Mouse (Mus musculus): ENCODE results near the gene Pde3b. TPM values are rescaled to one million over a fixed set of nuclear protein-coding genes. Genes with fewer than 3 reads are reported as not detected.
"Not testable (repeated sequence)": the region's sequence is repeated elsewhere in the genome, so short reads cannot be mapped to it uniquely, and the experiment has no call there.

The Pde3b gene
- polyA plus RNA-seq, 1 experiment from 2014 or later: 4.1 TPM

DNA sequence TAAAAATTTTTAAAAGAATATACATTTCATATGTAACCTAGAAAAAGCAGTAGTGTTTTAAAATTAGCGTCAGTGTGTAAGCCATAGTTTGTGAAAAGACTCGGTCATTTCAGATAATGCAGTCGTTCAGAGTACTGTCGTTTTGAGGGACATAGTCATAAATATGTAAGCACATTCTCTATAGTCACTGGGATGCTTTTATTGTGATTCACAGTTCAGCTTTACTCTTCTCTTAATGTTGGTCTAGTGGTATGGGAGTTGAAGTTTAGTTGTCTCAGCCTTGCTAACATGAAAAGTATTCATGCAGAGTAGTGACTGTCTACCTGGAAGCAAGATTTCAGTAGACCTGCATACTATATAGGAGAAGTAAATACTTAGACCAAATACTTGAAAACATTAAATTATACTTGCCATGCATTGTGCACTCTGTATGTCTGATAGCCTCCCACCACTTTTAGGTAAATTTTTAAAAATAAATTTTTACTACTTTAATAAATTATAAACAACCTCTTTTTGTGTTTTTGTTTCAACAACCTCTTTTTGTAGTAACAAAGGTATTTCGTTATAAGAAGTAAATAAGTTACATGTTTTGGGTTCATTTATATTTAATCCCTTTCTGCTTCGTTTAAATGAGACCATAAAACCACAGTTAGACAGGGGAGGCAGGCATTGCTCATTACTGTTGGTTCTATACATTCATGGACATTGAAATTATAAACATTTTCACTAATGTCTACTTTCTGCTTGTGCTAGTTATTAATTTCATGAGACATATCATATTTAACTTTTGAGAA, 65.3 kb downstream of the Pde3b start:
- WGBS: 62% methylated on average over 6 of the region's 6 CpGs
- H3K9ac ChIP-seq: no peak overlapping the region
- H3K9me3 ChIP-seq: no peaks in the 10 kb centered on the region
- H3K4me1 ChIP-seq: no peaks in the 10 kb centered on the region
- no peak overlapping the region for H3K27ac ChIP-seq
- H3K36me3 ChIP-seq: no peaks in the 10 kb centered on the region
- no peak overlapping the region for H3K4me3 ChIP-seq
- ATAC-seq (ENCODE audit: insufficient number of reproducible peaks, low FRiP score, low TSS enrichment, low read depth): no peak
- no peaks in the 10 kb centered on the region for H3K27me3 ChIP-seq
- H3K4me2 ChIP-seq: no peak overlapping the region

- Histone ChIP-seq H3K4me3 (no peak overlapping the region), H3K9ac (no peak overlapping the region), H3K4me2 (no peak overlapping the region), H3K4me1 (no peaks in the 10 kb centered on the region), H3K36me3 (no peaks in the 10 kb centered on the region), H3K27me3 (no peaks in the 10 kb centered on the region), H3K27ac (no peak overlapping the region), H3K9me3 (no peaks in the 10 kb centered on the region)
- ATAC-seq (ENCODE audit: insufficient number of reproducible peaks, low FRiP score, low TSS enrichment, low read depth): no peak
- WGBS: 81% methylated on average over 1 of the region's 1 CpGs
These were observed 65.9 kb downstream of the Pde3b start for GRCm38 (mm10) chr7:114481008-114481407.

GRCm38 (mm10) chr7:114481429-114481931, 66.4 kb downstream of the Pde3b start:
- Histone ChIP-seq H3K36me3 (no peaks in the 10 kb centered on the region), H3K27me3 (no peaks in the 10 kb centered on the region), H3K4me2 (no peak overlapping the region), H3K9ac (no peak overlapping the region), H3K9me3 (no peaks in the 10 kb centered on the region), H3K4me3 (no peak overlapping the region), H3K27ac (no peak overlapping the region), H3K4me1 (no peaks in the 10 kb centered on the region)
- ATAC-seq (ENCODE audit: insufficient number of reproducible peaks, low FRiP score, low TSS enrichment, low read depth): no peak
- WGBS: 74% methylated on average over 2 of the region's 2 CpGs

DNA sequence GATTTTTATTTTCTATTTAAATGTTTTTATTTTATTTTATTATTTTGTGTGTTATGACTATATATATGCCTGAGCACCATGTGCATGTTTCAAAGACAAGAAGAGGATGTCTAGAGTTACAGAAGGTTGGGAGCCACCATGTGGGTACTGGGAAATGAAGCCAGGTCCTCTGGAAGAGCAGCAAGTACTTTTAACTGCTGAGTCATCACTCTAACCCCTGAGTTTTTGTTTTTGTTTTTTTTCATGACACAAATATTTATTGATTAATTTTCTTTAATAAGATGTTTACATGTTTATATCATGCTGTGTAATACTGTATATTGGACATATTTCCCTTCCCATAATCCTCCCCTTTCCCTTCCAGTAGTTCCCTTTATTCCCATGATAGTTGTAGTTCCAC, 77.5 kb downstream of the Pde3b start:
- no peak overlapping the region for H3K4me3 ChIP-seq
- H3K4me2 ChIP-seq: no peak overlapping the region
- H3K36me3 ChIP-seq: no peaks in the 10 kb centered on the region
- H3K9ac ChIP-seq: no peak overlapping the region
- ATAC-seq (ENCODE audit: insufficient number of reproducible peaks, low FRiP score, low TSS enrichment, low read depth): no peak
- no peak overlapping the region for H3K27ac ChIP-seq
- H3K9me3 ChIP-seq: no peaks in the 10 kb centered on the region
- no peaks in the 10 kb centered on the region for H3K4me1 ChIP-seq
- no peaks in the 10 kb centered on the region for H3K27me3 ChIP-seq

DNA sequence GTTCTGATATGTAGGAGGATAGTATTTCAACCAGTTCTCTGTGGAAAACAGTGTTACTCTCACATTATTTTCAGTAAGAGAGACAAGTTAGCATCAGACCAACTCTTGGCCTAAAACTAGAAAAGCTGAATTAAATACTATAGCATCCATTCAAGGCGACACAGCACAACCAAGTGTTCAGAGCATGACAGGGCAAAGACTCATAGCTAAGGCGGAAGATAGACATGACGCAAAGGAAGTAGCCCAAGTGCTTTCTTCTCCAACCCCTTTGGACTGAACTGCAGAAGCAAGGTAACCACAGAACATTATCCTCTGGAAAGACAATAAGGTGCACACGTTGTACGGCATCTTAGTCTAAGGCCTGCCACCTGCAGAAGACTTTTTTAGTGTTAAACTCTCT, 79.0 kb downstream of the Pde3b start:
- 88% methylated on average over 5 of the region's 5 CpGs for WGBS
- Histone ChIP-seq H3K9me3 (no peaks in the 10 kb centered on the region), H3K9ac (no peak overlapping the region), H3K4me2 (no peak overlapping the region), H3K27ac (no peak overlapping the region), H3K27me3 (no peaks in the 10 kb centered on the region), H3K4me1 (no peaks in the 10 kb centered on the region), H3K4me3 (no peak overlapping the region), H3K36me3 (no peaks in the 10 kb centered on the region)
- ATAC-seq (ENCODE audit: insufficient number of reproducible peaks, low FRiP score, low TSS enrichment, low read depth): no peak

GRCm38 (mm10) chr7:114499293-114499692, 84.2 kb downstream of the Pde3b start:
- 83% methylated on average over 1 of the region's 1 CpGs for WGBS

DNA sequence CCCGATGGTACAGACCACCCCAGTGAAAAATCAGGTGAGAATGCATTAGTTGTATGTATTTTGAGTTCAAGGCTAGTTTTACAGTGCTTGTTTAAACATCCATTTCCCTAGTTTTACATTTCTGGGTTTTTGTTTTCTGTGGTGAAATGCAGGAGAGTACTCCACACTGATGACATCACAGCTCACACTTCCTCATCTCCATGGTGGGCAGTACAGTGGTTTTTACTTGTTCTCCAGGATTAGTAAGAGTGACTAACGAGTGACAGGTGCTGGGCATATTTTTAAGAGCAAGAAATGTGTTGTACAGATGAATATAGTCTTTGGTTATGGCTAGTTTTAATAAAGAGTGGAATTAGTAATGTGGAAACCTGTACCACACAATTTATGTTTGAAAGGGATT, 93.8 kb downstream of the Pde3b start:
- ATAC-seq (ENCODE audit: insufficient number of reproducible peaks, low FRiP score, low TSS enrichment, low read depth): no peak
- Histone ChIP-seq H3K27ac (no peak overlapping the region), H3K36me3 (0 out of 2 replicates have a peak, but pooled peaks cover 3% of the 10 kb centered on the region), H3K4me1 (no peaks in the 10 kb centered on the region), H3K4me3 (no peak overlapping the region), H3K4me2 (no peak overlapping the region), H3K9me3 (no peaks in the 10 kb centered on the region), H3K9ac (no peak overlapping the region), H3K27me3 (no peaks in the 10 kb centered on the region)
- WGBS: 77% methylated on average over 2 of the region's 2 CpGs

More at GRCm38 (mm10) chr7:114499293-114499692, 84.2 kb downstream of the Pde3b start:
- Histone ChIP-seq H3K36me3 (no peaks in the 10 kb centered on the region), H3K4me3 (no peak overlapping the region), H3K27ac (no peak overlapping the region), H3K27me3 (no peaks in the 10 kb centered on the region), H3K9ac (no peak overlapping the region), H3K9me3 (no peaks in the 10 kb centered on the region), H3K4me2 (no peak overlapping the region), H3K4me1 (no peaks in the 10 kb centered on the region)
- ATAC-seq (ENCODE audit: insufficient number of reproducible peaks, low FRiP score, low TSS enrichment, low read depth): no peak

GRCm38 (mm10) chr7:114520122-114520521, 105.0 kb downstream of the Pde3b start:
- 100% methylated on average over 1 of the region's 1 CpGs for WGBS
- Histone ChIP-seq H3K9me3 (no peaks in the 10 kb centered on the region), H3K4me1 (no peaks in the 10 kb centered on the region), H3K36me3 (no peaks in the 10 kb centered on the region), H3K27ac (no peak overlapping the region), H3K4me2 (no peak overlapping the region), H3K27me3 (no peaks in the 10 kb centered on the region), H3K4me3 (no peak overlapping the region), H3K9ac (no peak overlapping the region)
- no peak for ATAC-seq (ENCODE audit: insufficient number of reproducible peaks, low FRiP score, low TSS enrichment, low read depth)

GRCm38 (mm10) chr7:114526245-114526644, 111.2 kb downstream of the Pde3b start:
- no peak overlapping the region for H3K4me2 ChIP-seq
- H3K9me3 ChIP-seq: no peaks in the 10 kb centered on the region
- H3K36me3 ChIP-seq: no peaks in the 10 kb centered on the region
- H3K4me3 ChIP-seq: no peak overlapping the region
- WGBS: 83% methylated on average over 1 of the region's 1 CpGs
- no peak for ATAC-seq (ENCODE audit: insufficient number of reproducible peaks, low FRiP score, low TSS enrichment, low read depth)
- H3K4me1 ChIP-seq: no peaks in the 10 kb centered on the region
- H3K27ac ChIP-seq: no peak overlapping the region
- no peak overlapping the region for H3K9ac ChIP-seq
- no peaks in the 10 kb centered on the region for H3K27me3 ChIP-seq

DNA sequence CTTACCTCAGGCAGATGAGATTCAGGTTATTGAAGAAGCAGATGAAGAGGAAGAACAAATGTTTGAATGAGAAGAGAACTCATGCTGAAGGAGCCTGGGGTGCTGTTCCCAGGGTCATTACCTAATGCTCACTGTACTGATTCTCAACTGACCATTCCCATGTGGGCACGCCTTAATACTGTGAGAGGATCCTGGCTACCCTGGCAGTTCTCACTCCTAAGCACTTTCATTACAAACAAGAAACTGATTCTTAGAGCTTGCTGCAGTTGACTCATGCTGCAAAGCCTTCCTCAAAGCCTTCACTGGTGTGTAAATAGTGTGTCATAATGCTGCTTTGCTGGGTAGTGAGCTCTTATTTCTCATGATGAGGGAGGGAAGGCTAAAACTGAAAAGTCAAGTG, 121.1 kb downstream of the Pde3b start:
- no peak overlapping the region for H3K4me2 ChIP-seq
- no peaks in the 10 kb centered on the region for H3K27me3 ChIP-seq
- H3K4me3 ChIP-seq: no peak overlapping the region
- WGBS: 85% methylated on average over 1 of the region's 1 CpGs
- H3K27ac ChIP-seq: no peak overlapping the region
- H3K36me3 ChIP-seq: peaks cover 5% of the 10 kb centered on the region; the same call in 1 of the 2 replicates
- no peaks in the 10 kb centered on the region for H3K4me1 ChIP-seq
- no peaks in the 10 kb centered on the region for H3K9me3 ChIP-seq
- H3K9ac ChIP-seq: no peak overlapping the region
- ATAC-seq (ENCODE audit: insufficient number of reproducible peaks, low FRiP score, low TSS enrichment, low read depth): no peak

DNA sequence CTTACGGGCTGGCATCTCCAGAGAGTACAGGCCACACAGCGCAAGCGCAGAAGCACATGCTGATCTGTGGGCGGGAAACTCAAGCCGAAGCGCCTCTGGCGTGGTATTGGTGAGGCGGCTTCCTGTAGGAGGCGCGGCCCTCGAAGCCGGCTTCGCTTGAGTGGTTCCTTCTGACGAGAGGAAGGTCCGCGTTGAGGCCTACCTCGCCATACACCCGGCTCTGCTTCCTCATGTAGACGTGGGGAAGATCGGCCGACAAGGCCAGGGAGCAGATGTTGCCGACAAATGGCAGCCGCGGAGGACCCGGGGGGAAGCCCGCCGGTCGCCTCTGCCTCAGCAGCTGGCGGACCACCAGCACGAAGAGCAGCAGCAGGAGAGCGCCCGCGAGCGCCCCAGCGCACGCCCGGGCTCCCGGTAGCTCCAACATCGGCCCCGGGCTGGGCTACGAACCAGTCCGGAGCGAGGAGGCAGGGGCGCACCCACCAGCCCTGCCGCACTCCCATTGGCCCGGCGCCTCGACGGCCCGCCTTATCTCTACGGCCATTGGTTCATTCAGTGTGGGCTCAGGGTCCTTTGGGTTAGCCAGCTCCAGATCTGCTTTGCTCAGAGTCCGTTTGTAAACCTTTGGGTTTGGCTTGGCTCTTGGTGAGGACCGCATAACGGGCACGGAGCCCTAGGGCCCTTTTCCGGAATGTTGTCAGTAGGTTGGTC, 147.6 kb downstream of the Pde3b start, which contains the start of gene Cyp2r1:
Cyp2r1 (minus strand) TSS at position 442 of the 711 bp plus-strand sequence.
- ATAC-seq (ENCODE audit: insufficient number of reproducible peaks, low FRiP score, low TSS enrichment, low read depth): peak; percentile 100
- Histone ChIP-seq H3K36me3 (no peaks in the 10 kb centered on the region), H3K4me1 (peaks cover 2% of the 10 kb centered on the region; the same call in 1 of the 2 replicates), H3K4me3 (peak within 1 kb of the TSS; percentile 57), H3K9ac (peak within 1 kb of the TSS; percentile 53), H3K27me3 (no peaks in the 10 kb centered on the region), H3K9me3 (no peaks in the 10 kb centered on the region), H3K27ac (peak within 1 kb of the TSS; percentile 94), H3K4me2 (peak within 1 kb of the TSS; percentile 77)
- 2% methylated on average over 55 of the region's 56 CpGs for WGBS

GRCm38 (mm10) chr7:114573866-114574265, 158.8 kb downstream of the Pde3b start:
- H3K9me3 ChIP-seq; H3K4me2 ChIP-seq; ATAC-seq (ENCODE audit: insufficient number of reproducible peaks, low FRiP score, low TSS enrichment, low read depth); H3K4me1 ChIP-seq; H3K27me3 ChIP-seq; H3K4me3 ChIP-seq; H3K36me3 ChIP-seq; H3K9ac ChIP-seq; H3K27ac ChIP-seq: not testable (repeated sequence)
- 93% methylated on average over 4 of the region's 4 CpGs for WGBS

Measured in limb, embryonic 15.5 days (tissue).